ENCODE assay signal across 19 mouse cellular contexts in genomic region chr3:69525072-69525529, GRCm38 (mm10).
DNase-seq lines count a peak whose midpoint lies in the region; ATAC-seq and TF ChIP-seq lines count a peak whose summit lies in the region.
"Had no signal": no experiment of that assay in that cellular context is flagged by ENCODE, and none has a peak within 500 bp of the region (broad histone marks: within the 10 kb centered on the region; RNA-seq: fewer than 3 reads in every experiment).

No protein-coding gene starts in this region.

- no peaks in the 10 kb centered on the region for H3K79me2 ChIP-seq in myocyte (ENCODE audit: control insufficient read depth, insufficient read depth)

- H3ac ChIP-seq in myocyte (ENCODE audit: control insufficient read depth, insufficient read length), result no peak overlapping the region

- 58% methylated on average over 8 of the region's 8 CpGs for WGBS in neural tube, embryonic 15.5 days

- DNase-seq in kidney, postnatal 10 days, result peak; percentile 31
- DNase-seq in kidney, postnatal 25 days, result no peak
- no peak for DNase-seq in neural tube, embryonic 10.5 days (ENCODE audit: extremely low spot score, low spot score)
- DNase-seq in ovary, postnatal 10 days (ENCODE audit: low spot score), result no peak
- DNase-seq: cerebellum, postnatal 25 days; heart, postnatal 14 days; left cerebral cortex, postnatal 4 days; right cerebral cortex, postnatal 4 days; thymus, postnatal 25 days had no signal

- ATAC-seq in neural tube, embryonic 15.5 days (ENCODE audit: low FRiP score), result no peak
- 0 out of 2 replicates have a peak, but pooled peaks have one; percentile 25 for ATAC-seq in common myeloid progenitor, adult 5-6 weeks (replicated peaks; ENCODE audit: low read depth, poor library complexity, severe bottlenecking)
- no peak for ATAC-seq in erythroid progenitor cell, adult 5-6 weeks (replicated peaks; ENCODE audit: low FRiP score, poor library complexity, severe bottlenecking)
- ATAC-seq: hindbrain, postnatal 0 days had no signal

- no peaks in the 10 kb centered on the region for H3K36me3 ChIP-seq in neural tube, embryonic 15.5 days
- no peaks in the 10 kb centered on the region for H3K36me3 ChIP-seq in myocyte (ENCODE audit: control insufficient read depth, insufficient read depth)
- H3K36me3 ChIP-seq: kidney, embryonic 15.5 days; midbrain, embryonic 12.5 days; stomach, embryonic 15.5 days had no signal

- H3K9me3 ChIP-seq in neural tube, embryonic 15.5 days (replicated peaks), result no peaks in the 10 kb centered on the region
- H3K9me3 ChIP-seq: kidney, embryonic 15.5 days; midbrain, embryonic 12.5 days; stomach, embryonic 15.5 days had no signal

- H3K4me1 ChIP-seq in neural tube, embryonic 15.5 days, result peaks cover 27% of the 10 kb centered on the region
- H3K4me1 ChIP-seq: stomach, embryonic 15.5 days had no signal

- H3K4me3 ChIP-seq in neural tube, embryonic 15.5 days (replicated peaks), result no peak overlapping the region
- H3K4me3 ChIP-seq in myocyte, result no peak overlapping the region
- H3K4me3 ChIP-seq: heart, adult 2 months; kidney, embryonic 15.5 days; midbrain, embryonic 12.5 days; stomach, embryonic 15.5 days had no signal

- no peak overlapping the region for H3K9ac ChIP-seq in neural tube, embryonic 15.5 days (replicated peaks)
- H3K9ac ChIP-seq: kidney, embryonic 15.5 days; midbrain, embryonic 12.5 days; stomach, embryonic 15.5 days had no signal

- no peak overlapping the region for H3K4me2 ChIP-seq in neural tube, embryonic 15.5 days
- peak overlapping the region; percentile 62 for H3K4me2 ChIP-seq in myocyte (ENCODE audit: low read depth)
- H3K4me2 ChIP-seq: kidney, embryonic 15.5 days; midbrain, embryonic 12.5 days; stomach, embryonic 15.5 days had no signal

- TF ChIP-seq POLR2A in myocyte (IDR thresholded peaks at IDR 0.05; ENCODE audit: insufficient read length, low read depth), result no peak

- H3K27me3 ChIP-seq in neural tube, embryonic 15.5 days (replicated peaks), result no peaks in the 10 kb centered on the region
- H3K27me3 ChIP-seq in myocyte (ENCODE audit: control insufficient read depth, insufficient read depth, insufficient read length), result no peaks in the 10 kb centered on the region
- H3K27me3 ChIP-seq: kidney, embryonic 15.5 days; midbrain, embryonic 12.5 days; Patski; stomach, embryonic 15.5 days had no signal

- H3K27ac ChIP-seq in neural tube, embryonic 15.5 days (replicated peaks), result 0 out of 2 replicates have a peak overlapping the region, but pooled peaks have one; percentile 13
- H3K27ac ChIP-seq: heart, adult 2 months; hindbrain, postnatal 0 days; kidney, embryonic 15.5 days; midbrain, embryonic 12.5 days; stomach, embryonic 15.5 days had no signal

TF ChIP-seq in myocyte, 11 proteins besides CTCF, POLR2A, EP300 and RAD21:
- TF ChIP-seq MYOG (IDR thresholded peaks at IDR 0.05; ENCODE audit: control insufficient read depth in 1 of 3, insufficient read depth in 1 of 3, insufficient read length in 2 of 3, low read depth in 2 of 3), result peak in 2 of 3 experiments; percentile 56 to 63
- TF ChIP-seq MYOD1 (IDR thresholded peaks at IDR 0.05; ENCODE audit: control insufficient read depth in 1 of 3, insufficient read length in 2 of 3, low read depth in 2 of 3), result peak in 2 of 3 experiments; percentile 29 to 71
- TF ChIP-seq REST (IDR thresholded peaks at IDR 0.05; ENCODE audit: insufficient read depth, insufficient read length), result no peak
- no peak for TF ChIP-seq MAX (IDR thresholded peaks at IDR 0.05; ENCODE audit: low read depth)
